Mouse (Mus musculus): Measurements from ENCODE around the gene Phf23. TPM values are rescaled to one million over a fixed set of nuclear protein-coding genes. Genes with fewer than 3 reads are reported as not detected.
"Not testable (repeated sequence)": the region's sequence is repeated elsewhere in the genome, so short reads cannot be mapped to it uniquely, and the experiment has no call there.

Gene Phf23
- total RNA-seq, 4 experiments from 2014 or later = 21.0 to 24.9 (median 23.6) TPM

DNA sequence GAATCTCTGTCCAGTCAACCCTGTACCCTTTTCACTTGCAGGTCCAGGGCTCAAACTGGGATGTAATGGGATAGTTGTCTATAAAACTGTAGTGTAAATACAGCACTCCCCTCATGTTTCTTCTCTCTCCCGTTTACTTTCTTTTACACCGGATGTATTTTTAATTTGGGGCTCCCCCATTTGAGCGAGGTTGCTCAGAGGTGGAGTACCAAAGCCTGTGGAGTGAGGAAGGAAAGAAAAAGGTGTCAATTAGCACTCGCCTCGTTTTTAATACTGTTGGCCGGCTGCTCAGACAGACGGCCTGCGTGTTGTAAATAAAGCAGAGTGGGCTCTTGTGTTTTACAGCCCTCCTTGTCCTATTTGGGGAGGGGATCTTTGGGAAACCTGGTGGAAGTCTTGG is 4.1 kb downstream of the Phf23 start:
- no peak for DNase-seq (ENCODE audit: low spot score)

DNA sequence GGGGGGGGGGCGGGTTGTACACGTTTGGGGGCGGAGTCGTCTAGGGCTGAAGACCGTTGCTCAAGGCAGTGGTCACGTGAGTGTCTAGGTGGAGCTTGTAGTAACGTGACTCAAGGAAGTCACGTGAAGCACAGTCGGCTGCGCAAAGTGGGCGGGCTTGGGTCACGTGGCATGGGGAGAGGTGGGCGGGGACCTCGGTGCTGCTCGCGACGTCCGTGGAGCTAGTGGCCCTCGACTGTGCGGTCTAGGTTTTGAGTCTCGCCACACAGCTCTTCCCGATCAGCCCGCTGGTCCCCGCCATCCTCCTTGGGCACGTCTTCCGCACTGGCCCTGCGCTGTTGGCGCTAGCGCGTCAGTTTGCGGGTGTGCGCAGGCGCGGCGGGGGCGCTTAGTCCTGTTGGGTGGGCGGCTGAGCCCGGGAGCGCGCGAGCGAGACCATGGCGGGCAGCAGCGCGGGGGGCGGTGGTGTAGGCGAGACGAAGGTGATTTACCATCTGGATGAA is 4.9 kb downstream of the Phf23 start, which contains the start of gene Dvl2:
Gene Dvl2 (plus strand): TSS at position 200 of the 503 bp plus-strand sequence.
- peak; percentile 91 for DNase-seq (ENCODE audit: low spot score)

DNA sequence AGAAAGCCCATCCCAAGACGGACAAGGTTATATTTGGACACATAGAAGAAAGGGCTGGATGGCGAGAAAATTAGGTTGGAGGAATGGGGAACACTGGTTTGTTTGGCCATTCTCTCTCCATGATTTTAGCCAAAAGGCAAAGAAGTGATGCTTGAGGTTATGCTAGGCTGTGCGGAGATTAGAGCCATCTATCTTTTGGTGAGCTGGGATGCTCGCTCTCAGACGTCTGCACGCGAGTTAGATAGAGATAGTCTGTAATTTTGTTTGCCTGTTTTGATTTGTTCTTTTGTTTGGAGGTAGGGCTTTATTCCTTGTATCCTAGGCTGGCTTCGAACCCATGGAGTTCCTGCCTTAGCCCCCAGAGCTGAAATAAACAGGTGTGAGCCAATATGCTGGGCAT is 5.6 kb downstream of the Phf23 start:
- DNase-seq (ENCODE audit: low spot score) = no peak

DNA sequence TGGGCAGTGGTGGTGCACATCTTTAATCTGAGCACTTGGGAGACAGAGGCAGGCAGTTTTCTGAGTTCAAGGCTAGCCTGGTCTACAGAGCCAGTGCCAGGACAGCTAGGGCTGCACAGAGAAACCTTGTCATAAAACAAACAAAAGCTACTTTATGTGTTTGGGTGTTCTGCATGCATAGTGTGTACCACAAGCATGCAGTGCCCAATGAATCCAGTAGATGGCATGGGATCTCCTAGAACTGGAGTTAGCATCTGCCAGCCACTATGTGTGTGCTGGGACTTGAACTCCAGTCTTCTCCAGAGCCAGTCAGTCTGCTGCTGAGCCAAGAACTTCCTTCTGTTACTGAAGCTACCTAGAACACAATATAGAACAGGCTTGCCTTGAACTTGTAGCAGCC is 6.3 kb downstream of the Phf23 start:
- no peak for DNase-seq (ENCODE audit: low spot score)

DNA sequence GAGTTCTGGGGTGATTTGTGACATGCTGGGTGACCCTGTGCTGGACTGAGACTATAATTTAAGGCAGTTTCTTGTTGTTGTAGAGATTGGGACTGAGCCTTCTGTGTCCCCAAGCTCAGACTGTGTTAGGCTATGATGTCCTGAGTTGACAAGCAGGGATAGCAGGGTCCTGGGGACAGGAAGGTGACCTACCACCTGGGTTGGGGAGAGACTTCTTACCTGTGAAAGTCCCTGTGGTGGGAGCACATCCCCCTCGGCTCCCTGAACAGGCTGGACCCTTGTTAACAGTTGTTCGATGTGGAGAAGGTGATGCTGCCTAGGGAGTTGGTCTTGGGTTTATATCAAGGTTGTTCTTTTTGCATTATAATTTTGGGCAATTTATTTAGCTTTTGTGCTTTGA is 6.9 kb downstream of the Phf23 start:
- DNase-seq (ENCODE audit: low spot score) = no peak

DNA sequence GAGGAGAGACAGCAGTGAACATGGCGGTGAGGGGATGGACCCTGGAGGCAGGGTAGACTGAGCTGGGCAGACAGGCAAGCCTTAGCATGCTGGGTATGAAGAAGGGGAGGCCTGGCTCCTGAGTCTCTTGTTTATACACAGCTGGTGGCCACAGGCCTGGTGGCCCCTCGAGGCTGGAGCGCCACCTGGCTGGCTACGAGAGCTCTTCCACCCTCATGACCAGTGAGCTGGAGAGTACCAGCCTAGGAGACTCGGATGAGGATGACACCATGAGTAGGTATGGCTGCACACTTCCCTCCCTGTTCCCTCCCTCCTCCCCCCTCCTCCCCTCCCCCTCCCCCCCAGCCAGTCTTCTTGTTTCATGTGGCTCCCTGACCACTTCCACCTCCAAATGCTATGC is 9.9 kb downstream of the Phf23 start:
- DNase-seq (ENCODE audit: low spot score) = no peak

DNA sequence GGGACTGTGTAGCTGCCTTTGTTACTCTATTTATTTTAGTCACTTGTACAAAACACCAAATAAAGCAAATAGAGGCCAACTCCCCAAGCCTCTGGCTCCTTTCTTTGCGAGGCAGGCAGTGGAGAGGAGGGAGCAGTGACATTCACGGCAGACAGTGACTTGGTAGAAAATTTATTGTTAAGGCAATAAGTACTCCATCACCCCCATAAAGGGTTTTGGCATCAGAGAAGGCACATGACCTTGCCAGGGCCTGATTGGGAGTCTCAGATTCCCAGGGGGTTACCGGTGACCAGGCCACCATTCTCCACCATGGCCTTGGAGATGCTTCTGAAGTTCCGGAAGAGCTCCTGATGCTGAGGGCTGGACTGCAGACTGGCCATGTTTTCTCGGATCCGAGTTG is 14.5 kb downstream of the Phf23 start:
- DNase-seq (ENCODE audit: low spot score) = no peak

DNA sequence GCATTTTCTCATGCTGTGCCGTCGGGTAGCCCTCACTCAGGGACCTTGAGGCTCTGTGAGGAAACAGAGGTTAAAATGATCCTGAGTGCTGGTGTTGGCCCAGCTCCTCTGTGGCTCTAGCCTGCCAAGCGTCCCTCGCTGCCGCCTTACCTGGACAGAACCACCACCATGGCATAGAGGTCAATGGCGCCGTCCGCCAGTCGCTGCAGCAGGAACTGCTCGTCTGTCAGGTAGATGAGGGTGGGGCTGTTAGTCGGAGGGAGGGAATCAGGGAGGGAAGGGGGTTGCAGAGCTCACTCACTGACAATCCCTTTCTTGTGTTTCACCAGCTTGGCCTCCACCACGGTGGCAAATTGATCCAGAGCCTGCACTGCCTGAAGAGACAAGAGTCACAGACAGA is 15.0 kb downstream of the Phf23 start:
- DNase-seq (ENCODE audit: low spot score) = no peak

DNA sequence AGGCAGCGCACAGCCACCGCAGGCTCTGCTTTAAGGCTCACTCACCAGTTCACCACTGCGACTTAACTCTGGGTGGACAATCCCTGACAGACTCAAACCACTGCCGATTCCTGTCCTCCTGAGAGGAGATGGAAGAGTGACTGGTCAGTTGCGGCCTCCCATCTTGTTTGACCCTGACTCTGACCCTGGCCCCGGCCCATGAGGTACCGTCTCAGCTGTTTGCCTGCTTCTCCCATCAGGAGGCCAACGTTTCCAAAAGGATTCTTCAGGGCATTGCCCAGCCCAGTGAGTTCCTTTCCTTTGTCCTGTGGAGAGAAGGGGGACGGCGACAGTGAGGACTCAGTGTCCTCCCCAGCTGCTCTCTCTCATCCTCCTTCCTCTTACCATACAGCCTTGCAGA is 15.4 kb downstream of the Phf23 start:
- no peak for DNase-seq (ENCODE audit: low spot score)

DNA sequence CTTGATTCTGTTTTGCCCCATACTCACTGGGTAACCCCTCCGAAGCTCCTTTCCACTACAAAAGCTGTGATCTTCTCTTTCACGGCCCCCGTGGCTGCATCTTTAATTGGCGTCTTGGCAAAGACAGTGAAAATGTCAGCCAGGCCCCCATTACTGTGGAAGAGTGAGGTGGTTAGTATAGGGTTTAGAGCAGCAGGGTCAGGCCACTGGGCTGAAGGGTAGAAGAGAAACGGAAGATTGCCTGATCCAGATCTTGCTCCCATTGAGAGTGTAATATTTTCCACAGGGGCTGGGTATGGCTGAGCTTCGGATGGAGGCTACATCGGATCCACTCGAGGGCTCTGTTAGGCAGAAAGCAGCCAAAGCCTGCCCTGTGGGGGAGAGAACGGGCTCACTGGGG is 17.4 kb downstream of the Phf23 start:
- no peak for DNase-seq (ENCODE audit: low spot score)

DNA sequence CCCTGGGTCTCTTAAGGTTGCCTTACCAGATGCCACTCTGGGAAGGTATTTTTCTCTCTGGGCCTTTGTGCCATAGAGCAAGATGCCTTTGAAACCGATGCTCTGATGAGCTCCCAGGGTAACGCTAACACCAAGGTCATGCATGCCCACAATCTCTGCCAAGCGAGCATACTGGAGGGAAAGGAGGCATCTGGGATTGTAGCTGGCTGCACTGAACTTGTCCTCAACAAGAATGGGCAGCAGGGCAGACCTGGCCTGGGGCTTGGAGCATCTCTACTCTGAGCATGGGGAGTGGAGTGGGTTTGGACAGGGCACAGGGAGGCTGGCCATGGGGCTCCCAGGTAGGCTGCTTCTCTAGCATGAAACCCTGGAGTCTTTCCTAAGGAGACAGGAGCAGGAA is 17.8 kb downstream of the Phf23 start:
- no peak for DNase-seq (ENCODE audit: low spot score)

DNA sequence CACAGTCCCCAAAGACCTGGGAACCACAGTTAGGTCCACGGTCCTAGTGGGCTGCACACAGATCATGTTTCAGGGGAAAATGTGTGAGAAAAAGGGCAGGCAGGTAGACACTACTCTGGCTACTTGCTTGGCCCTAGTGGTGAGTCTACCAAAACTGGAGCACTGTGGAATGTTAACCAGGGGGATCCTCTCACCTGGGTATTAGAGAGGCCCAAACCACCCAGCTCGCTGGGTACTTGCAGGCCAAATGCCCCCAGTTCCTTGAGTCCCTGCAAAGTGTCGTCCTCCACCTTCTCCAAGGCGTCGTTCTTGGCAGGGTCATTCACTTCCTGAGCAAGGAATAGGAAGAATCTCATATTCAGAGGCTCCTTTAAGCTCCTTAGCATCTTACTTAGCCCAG is 18.5 kb downstream of the Phf23 start:
- DNase-seq (ENCODE audit: low spot score) = no peak

DNA sequence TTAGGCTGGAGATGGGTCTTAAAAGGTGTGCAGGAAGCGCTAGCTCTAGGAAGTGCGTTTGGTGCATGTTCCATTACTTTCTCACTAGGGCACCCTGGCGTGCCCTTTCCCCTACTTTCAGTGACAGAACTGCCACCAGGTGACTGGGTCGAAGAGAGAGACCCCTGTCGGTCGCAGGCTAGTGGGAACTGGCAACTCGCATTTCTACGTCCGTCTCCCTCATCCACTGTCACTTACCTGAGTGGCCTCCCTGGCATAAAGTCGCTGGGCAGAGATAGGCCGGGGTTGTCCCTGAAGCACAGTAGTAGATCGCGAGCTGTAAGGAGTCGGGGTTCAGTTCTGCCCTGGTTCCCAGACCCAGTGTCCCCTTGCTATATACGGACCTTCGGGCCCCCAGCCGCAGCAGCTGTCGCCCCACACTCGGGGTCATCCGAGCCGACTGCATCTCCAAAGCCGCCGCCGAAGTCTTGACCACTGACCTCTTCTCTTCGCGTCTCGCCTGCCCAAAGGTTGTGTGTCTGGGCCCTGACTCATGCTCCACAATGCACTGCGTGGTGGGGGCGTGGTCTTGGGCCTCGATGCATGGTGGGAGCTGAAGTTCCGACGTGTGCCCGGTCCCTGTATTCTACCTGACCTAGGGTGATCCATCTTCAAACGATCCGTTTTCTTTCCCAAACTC is 19.4 kb downstream of the Phf23 start, which contains the start of gene Acadvl:
Gene Acadvl (minus strand): TSS at position 532 of the 679 bp plus-strand sequence.
- peak; percentile 89 for DNase-seq (ENCODE audit: low spot score)

DNA sequence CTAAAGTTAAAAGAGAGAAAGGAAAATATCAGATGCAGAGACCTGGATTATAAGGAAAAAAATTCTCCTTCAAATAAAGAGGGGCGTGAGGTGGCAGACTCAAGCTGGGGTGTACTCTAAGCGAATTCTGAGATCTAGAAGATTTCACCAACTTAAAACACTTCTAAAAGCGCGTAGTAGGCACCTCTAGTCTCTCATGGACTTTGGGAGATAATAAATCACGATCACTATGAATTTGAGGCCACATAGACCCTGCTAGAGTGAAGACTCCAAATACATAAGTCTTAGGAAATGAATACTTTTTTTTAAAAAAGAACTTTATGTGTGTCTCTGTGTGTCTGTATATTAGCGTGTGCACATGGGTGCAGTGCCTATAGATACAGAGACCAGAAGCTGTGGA is 20.1 kb downstream of the Phf23 start:
- DNase-seq (ENCODE audit: low spot score) = no peak

DNA sequence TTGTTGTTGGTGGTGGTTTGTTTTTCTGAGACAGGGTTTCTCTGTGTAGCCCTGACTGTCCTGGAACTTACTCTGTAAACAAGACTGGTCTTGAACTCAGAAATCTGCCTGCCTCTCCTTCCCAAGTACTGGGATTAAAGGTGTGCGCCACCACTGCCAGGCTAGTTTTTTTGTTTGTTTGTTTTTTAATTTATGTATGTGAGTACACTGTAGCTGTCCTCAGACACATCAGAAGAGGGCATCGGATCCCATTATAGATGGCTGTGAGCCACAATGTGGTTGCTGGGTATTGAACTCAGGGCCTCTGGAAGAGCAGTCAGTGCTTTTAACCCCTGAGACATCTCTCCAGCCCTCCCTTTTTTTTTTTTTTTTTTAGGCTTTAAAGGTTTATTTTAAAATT is 20.6 kb downstream of the Phf23 start:
- not testable (repeated sequence) for DNase-seq (ENCODE audit: low spot score)

DNA sequence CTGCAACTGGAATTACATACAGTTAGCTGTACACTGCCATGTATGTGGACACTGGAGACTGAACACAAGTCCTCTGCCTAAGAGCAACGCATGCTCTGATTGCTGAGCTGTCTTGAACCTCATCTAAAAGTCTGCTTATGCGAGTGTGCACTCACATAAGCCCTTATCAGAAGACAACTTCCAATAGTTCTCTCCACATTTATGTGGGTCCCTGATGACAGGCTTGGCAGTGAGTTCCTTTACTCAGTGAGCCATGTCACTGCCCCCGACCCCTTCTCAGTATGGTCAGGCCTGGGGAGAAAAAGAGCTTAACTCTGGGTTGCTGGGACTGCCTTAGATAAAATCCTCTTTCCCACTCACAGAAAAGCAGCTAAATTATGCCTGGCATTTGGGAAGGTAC is 21.1 kb downstream of the Phf23 start, which contains the start of gene Dlg4:
Gene Dlg4 (plus strand): TSS at position 274 of the 400 bp plus-strand sequence.
- DNase-seq (ENCODE audit: low spot score) = no peak

DNA sequence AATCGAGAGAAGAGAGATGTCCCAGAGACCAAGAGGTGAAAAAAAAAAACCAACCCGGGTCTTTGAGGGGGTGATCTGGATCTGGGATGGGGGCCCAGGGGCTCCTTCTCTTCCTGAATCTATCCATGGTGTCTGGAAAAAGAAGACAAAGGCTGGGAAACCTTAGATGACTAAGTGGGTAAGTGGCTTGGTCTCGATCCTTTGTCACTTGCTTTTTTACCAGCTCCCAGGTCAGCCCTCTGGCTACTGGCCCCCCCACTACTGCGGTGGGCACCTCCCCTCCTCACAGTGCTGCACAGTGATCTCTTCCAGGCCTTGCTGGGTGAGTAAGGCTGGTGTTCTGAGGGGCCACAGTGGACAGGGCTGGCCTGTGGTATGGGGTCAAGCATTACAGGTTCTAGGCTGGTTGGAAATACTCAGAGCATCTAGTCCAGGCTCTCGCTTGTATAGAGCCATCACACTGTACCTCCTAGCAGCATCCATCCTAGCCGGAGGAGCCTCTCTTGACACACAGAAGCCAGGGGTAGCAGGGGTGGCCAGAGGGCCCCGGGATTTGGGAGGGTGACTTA is 21.7 kb downstream of the Phf23 start:
- no peak for DNase-seq (ENCODE audit: low spot score)

DNA sequence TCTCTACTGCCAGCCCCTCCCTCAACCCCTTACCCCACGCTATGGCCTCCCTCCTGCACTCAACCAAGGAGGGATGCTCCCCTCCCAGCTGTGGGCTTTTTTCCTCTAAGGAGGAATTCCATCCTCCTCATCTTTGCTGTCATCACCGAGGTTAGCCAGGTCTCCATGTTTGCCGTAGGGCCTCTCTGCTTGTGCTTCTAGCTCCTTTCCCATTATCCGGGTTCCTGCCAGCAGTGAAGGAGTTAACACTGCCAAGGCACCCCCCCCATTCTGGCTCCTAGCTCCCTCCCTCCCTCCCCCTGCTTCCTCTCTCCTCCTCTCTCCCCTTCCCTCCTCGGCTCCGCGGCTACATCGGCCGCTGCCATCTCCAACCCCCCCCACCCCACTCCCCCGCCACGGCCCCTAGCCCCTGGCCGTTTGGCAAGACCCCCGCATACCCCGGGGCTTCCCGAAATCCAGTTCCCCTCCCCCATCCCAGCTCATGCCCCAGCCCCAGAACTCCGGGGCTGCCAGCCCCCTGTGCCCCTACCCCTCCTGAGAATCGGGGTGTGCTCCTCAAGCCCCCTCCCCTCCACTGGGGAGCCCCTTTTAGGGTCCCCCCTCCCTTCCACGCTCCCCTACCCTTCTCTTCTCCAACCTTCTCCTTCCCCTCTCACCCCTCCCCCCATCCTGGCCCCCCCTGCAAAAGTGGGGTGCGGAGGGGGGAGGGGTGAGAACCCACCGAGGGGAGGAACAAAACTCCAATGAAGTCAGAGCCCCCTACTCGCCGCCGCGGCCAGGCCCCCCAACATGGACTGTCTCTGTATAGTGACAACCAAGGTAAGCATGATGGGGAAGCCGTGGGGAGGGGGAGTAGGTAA is 22.8 kb downstream of the Phf23 start:
- no peak for DNase-seq (ENCODE audit: low spot score)

DNA sequence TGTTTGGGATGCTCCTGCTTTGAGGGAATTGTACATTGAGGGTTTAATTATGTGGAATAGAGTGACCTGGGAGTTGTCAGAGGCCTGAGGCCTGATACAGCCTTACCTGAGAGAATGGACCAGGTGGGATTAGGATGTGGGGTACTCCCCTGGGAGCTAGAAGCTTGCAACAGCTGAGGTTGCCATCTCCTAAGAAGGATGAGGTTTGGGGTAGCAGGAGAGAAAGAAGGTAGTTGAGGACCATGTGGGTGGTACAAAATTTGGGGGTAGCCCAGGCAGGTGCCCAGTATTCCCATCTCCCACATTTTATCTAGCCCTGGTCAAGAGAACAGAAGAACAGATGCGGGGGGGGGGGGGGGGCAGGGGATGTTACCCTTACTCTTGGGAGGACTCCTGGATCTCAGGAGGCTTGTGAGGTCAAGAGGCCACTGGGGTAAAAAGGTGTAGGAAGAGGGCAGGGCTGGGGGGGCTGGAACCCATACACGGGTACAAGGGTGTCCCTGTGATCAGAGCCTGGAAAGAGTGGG is 24.0 kb downstream of the Phf23 start:
- no peak for DNase-seq (ENCODE audit: low spot score)

DNA sequence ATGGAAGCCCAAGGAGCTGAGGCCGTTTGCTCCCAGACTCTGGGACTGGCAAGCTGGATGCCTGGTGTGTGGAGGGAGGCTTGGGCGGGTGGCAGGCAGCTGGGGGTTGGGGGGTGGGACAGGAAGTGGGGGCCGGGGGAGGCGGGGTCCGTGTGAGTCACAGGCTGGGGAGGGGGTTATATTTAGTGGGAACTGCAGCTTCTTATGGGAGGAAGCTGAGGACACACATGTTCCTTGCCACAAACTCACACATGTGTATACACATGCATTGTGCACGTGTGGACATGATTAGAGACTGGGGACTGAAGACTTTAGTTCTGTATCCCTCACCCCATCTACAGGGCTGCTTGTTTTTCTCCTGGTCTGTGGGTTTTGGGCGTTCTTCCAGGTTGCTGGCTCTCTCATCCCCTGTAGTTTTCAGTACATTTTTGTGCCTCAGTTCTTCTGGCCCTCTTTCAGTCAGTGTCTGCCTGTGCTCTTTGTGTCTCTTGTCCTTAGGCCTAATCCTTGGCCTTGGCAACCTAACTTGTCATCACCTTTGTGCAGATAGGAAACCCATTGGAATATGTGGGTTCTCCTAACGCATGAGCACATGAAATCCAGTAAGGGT is 24.6 kb downstream of the Phf23 start:
- DNase-seq (ENCODE audit: low spot score) = no peak

DNA sequence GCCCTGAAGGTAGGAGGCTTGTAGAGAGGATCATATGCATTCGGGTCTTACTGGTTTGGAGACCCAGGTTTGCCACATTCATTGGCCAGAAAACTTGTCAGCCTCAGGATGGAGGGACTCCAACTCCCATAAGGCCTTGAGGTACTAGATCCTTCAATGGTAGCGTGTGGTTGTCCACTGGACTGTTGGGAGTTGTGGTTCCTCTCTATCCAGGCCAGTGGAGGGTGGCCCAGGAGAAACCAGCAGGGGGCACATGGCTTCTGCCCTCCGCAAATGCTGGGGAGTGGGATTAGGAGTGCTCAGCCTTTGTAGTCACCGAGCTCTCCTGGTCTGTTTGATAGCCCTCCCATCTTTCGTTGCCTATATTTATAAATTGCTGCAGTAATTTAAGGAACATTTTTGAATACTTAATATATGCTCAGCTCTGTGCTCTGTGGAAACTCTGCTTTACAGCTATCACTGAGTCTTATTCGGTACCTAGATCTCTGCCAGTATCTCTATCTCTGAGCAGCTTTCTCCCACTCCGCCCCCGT is 25.2 kb downstream of the Phf23 start:
- DNase-seq (ENCODE audit: low spot score) = peak; percentile 83
